Mouse (Mus musculus) ES-Bruce4 (cell line): ENCODE data around the gene Klhl26.

Experiments
- CTCF ChIP-seq: IDR thresholded peaks from one replicate; pipeline ENCODE4 v1.8.1; 2011; ENCODE audit warnings: low read depth, low read length
- EP300 ChIP-seq: IDR thresholded peaks from 2 replicates; pipeline ENCODE4 v1.6.1; 2011; ENCODE audit warnings: low read depth, low read length; ENCODE audit not compliant: insufficient read depth

- TF ChIP-seq EP300 (no peak), CTCF (no peak)
Observed at GRCm38 (mm10) chr8:70495771-70496062, 18.9 kb upstream of the Klhl26 start.
